Mouse (Mus musculus): ENCODE data around the gene Fam104a. TPM values are rescaled to one million over a fixed set of nuclear protein-coding genes. Genes with fewer than 3 reads are reported as not detected.

The Fam104a gene
- polyA plus RNA-seq, 1 experiment = 129 TPM

- TF ChIP-seq FLI1 (IDR thresholded peaks at IDR 0.05; ENCODE audit: low read length) = no peak
- no peak for TF ChIP-seq GATA1 (IDR thresholded peaks at IDR 0.05; ENCODE audit: borderline replicate concordance, low read length)
- Histone ChIP-seq H3K4me3 (replicated peaks) (no peak overlapping the region), H3K9me3 (no peaks in the 10 kb centered on the region), H3K4me1 (peaks cover 22% of the 10 kb centered on the region), H3K27me3 (replicated peaks) (peaks cover 62% of the 10 kb centered on the region), H3K36me3 (replicated peaks; ENCODE audit: low read length) (no peaks in the 10 kb centered on the region)
These were observed 61.9 kb downstream of the Fam104a start for GRCm38 (mm10) chr11:113622028-113622427.

DNA sequence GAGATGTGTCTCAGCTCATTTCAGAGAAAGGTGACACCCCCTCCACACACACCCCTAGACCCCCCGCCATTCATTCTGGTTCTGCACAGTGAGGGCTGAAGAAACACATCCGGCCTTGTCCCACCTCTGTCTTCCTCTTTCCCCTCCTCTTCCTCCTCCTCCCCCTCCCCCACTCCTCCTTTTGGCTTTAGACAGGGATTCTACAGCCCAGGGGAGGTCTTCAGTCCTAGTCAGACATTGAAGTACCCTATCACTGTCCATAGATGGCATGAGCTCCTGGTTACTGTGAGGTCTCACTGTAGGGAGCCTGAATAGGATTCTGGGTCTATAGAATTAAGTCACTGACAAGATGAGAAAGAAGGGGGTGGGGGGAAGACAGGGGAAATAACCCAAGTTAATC lies 63.0 kb downstream of the Fam104a start:
- H3K4me1 ChIP-seq = peaks cover 22% of the 10 kb centered on the region
- no peaks in the 10 kb centered on the region for H3K36me3 ChIP-seq (replicated peaks; ENCODE audit: low read length)
- H3K4me3 ChIP-seq (replicated peaks) = no peak overlapping the region
- no peak for TF ChIP-seq FLI1 (IDR thresholded peaks at IDR 0.05; ENCODE audit: low read length)
- H3K27me3 ChIP-seq (replicated peaks) = peaks cover 67% of the 10 kb centered on the region
- H3K9me3 ChIP-seq = 0 out of 2 replicates have a peak, but pooled peaks cover 3% of the 10 kb centered on the region

GRCm38 (mm10) chr11:113619420-113620080 lies 64.4 kb downstream of the Fam104a start:
- Histone ChIP-seq H3K4me3 (replicated peaks) (peak overlapping the region; percentile 76), H3K27me3 (replicated peaks) (peaks cover 72% of the 10 kb centered on the region), H3K4me1 (peaks cover 23% of the 10 kb centered on the region), H3K9me3 (0 out of 2 replicates have a peak, but pooled peaks cover 3% of the 10 kb centered on the region), H3K36me3 (replicated peaks; ENCODE audit: low read length) (no peaks in the 10 kb centered on the region)
- no peak for TF ChIP-seq FLI1 (IDR thresholded peaks at IDR 0.05; ENCODE audit: low read length)
- no peak for TF ChIP-seq GATA1 (IDR thresholded peaks at IDR 0.05; ENCODE audit: borderline replicate concordance, low read length)

GRCm38 (mm10) chr11:113618672-113619419 lies 65.1 kb downstream of the Fam104a start, which contains the start of gene Sstr2:
TSS of gene Sstr2 (plus strand) at chr11:113619342.
- H3K27me3 ChIP-seq (replicated peaks) = peaks cover 68% of the 10 kb centered on the region
- peaks cover 25% of the 10 kb centered on the region for H3K4me1 ChIP-seq

DNA sequence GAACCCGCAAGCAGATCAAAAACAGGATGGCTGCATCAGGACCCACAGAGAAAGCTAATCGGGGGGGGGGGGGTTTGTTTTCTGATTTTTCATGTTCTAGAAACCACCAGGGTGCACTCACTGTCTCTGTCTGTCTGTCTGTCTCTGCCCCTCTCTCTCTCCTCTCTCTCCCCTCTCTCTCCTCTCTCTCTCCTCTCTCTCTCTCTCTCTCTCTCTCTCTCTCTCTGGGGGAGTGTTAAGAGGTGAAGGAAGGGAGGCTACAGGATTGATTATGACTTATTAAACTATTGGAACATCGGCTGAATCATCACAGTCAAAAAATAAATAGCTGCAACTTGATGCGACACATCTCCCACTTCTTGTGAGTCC lies 65.7 kb downstream of the Fam104a start:
- Histone ChIP-seq H3K36me3 (replicated peaks; ENCODE audit: low read length) (no peaks in the 10 kb centered on the region), H3K4me3 (replicated peaks) (no peak overlapping the region), H3K9me3 (0 out of 2 replicates have a peak, but pooled peaks cover 3% of the 10 kb centered on the region), H3K27me3 (replicated peaks) (peaks cover 72% of the 10 kb centered on the region), H3K4me1 (peaks cover 25% of the 10 kb centered on the region)
- TF ChIP-seq GATA1 (IDR thresholded peaks at IDR 0.05; ENCODE audit: borderline replicate concordance, low read length) (no peak), FLI1 (IDR thresholded peaks at IDR 0.05; ENCODE audit: low read length) (no peak)

More at GRCm38 (mm10) chr11:113618672-113619419, 65.1 kb downstream of the Fam104a start, which contains the start of gene Sstr2:
- no peak for TF ChIP-seq GATA1 (IDR thresholded peaks at IDR 0.05; ENCODE audit: borderline replicate concordance, low read length)
- TF ChIP-seq FLI1 (IDR thresholded peaks at IDR 0.05; ENCODE audit: low read length) = no peak
- H3K36me3 ChIP-seq (replicated peaks; ENCODE audit: low read length) = no peaks in the 10 kb centered on the region
- H3K9me3 ChIP-seq = 0 out of 2 replicates have a peak, but pooled peaks cover 3% of the 10 kb centered on the region
- H3K4me3 ChIP-seq (replicated peaks) = peak within 1 kb of the TSS; percentile 76

DNA sequence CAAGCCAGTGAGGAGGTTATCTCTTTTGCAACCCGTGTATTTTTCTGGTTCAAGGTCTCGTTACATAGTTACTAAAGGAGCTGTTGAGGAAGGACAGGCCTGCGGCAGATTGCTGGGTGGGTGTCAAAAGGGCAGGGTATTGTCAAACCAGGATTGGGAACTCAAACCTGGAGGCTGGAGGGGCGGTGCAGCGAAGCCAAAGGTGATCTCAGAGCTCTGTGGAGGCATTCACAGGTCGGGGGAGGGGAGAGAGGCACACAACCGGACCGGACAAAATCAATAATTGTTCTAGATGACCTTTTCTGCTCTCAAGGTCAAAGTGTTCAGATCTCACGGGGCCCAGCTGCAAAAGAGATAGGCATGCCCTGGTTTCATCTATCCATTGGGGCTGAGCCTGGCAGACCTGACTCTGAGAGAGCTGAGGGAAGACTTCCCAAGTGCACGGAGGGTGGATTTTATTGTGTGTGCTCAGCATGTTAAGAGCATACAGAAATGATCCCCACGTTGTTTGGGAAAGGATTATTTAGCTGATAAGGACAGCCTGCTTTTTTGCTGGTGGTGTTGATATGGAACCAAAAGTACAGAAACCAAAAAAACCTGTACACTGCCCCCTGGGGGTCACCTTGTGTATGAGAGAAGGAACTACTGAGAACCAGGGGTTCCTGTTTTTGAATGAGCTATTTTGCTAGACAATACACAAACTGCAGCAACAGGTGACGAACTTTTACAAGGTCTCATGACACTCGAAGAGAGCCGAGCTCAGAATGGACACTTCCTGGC lies 66.6 kb downstream of the Fam104a start:
- H3K4me3 ChIP-seq (replicated peaks) = no peak overlapping the region
- H3K36me3 ChIP-seq (replicated peaks; ENCODE audit: low read length) = no peaks in the 10 kb centered on the region
- peaks cover 68% of the 10 kb centered on the region for H3K27me3 ChIP-seq (replicated peaks)
- TF ChIP-seq GATA1 (IDR thresholded peaks at IDR 0.05; ENCODE audit: borderline replicate concordance, low read length) = no peak
- no peak for TF ChIP-seq FLI1 (IDR thresholded peaks at IDR 0.05; ENCODE audit: low read length)
- peaks cover 25% of the 10 kb centered on the region for H3K4me1 ChIP-seq
- 0 out of 2 replicates have a peak, but pooled peaks cover 3% of the 10 kb centered on the region for H3K9me3 ChIP-seq

DNA sequence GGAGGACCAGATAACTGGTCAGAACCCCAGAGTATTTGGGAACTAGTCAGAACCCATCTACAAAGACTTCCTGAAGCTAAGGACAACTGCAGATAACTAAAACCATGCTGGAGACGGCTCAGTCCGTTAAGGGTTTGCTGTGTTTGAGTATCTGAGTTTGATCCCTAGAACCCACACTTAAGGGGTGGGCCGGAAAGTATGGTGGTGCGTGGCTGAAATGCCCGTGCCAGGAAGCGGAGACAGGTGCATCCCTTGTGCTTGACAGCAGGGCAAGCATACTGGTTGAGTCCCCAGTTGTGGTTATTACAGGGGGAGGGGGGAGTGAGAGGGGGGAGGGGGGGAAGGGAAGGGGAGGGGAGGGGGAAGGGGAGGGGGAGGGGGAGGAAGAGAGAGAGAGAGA lies 69.5 kb downstream of the Fam104a start:
- Histone ChIP-seq H3K4me3 (replicated peaks) (no peak overlapping the region), H3K27me3 (replicated peaks) (peaks cover 49% of the 10 kb centered on the region), H3K9me3 (0 out of 2 replicates have a peak, but pooled peaks cover 3% of the 10 kb centered on the region), H3K36me3 (replicated peaks; ENCODE audit: low read length) (no peaks in the 10 kb centered on the region), H3K4me1 (peaks cover 16% of the 10 kb centered on the region)
- TF ChIP-seq GATA1 (IDR thresholded peaks at IDR 0.05; ENCODE audit: borderline replicate concordance, low read length) (no peak), FLI1 (IDR thresholded peaks at IDR 0.05; ENCODE audit: low read length) (no peak)

DNA sequence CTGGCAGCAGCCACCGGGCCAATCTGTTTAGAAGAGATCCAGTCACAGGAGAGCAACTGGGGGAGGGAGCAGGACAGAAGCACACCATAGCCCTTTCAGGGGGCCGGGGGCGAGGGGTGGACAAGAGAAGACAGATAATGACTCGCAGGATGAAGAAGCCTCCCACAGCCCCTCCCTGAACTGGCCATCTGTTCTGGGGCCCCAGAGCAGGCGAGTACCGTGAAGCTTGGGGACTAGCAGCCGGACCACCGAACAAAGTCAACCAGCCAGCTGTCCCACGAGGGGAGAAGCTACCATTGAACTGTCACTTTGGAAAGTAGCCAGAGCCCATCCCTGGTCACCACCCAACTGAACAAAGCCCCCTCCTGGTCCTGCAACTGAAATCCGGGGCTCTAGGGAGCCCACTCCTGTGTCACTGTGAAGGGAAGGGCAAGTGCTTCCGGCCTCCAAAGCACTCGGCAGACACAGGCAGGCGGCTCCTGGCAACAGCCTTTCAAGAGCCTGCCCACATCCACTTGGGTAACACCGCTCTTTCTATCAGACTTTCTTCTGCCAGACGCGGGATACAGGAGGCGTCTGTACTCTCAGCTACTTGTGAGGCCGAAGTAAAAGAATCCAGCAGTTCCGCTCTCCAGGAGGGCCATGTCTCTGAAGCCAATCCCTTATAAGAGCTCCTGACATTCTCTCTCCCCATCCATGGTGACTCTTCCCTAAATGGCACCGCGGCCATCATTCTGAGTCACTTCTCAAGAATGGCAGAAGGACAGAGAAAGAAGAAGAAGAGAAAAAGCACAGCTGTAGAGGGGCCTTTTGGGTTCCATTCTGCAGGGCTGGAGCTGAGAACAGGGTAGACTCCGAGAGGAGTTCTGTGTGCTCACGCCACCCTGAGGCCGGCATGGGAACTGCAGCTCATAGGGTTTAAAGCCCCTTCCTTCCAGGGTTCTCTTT lies 72.0 kb downstream of the Fam104a start:
- no peaks in the 10 kb centered on the region for H3K36me3 ChIP-seq (replicated peaks; ENCODE audit: low read length)
- H3K4me3 ChIP-seq (replicated peaks) = no peak overlapping the region
- no peak for TF ChIP-seq GATA1 (IDR thresholded peaks at IDR 0.05; ENCODE audit: borderline replicate concordance, low read length)
- no peak for TF ChIP-seq FLI1 (IDR thresholded peaks at IDR 0.05; ENCODE audit: low read length)
- H3K27me3 ChIP-seq (replicated peaks) = peaks cover 29% of the 10 kb centered on the region
- peaks cover 20% of the 10 kb centered on the region for H3K9me3 ChIP-seq
- 0 out of 2 replicates have a peak, but pooled peaks cover 2% of the 10 kb centered on the region for H3K4me1 ChIP-seq

Other genes with a start within 250 kb of the Fam104a start
- gene Sstr2, start 64.8 kb downstream of the Fam104a start, polyA plus RNA-seq (2012; ENCODE audit: insufficient read depth, low replicate concordance) = not detected in 2 replicates
- gene Cog1, start 35.0 kb downstream of the Fam104a start, polyA plus RNA-seq (2012; ENCODE audit: insufficient read depth, low replicate concordance) = 28.4 and 32.8 TPM in 2 replicates
- 20.6 and 67.1 TPM in 2 replicates for gene Slc39a11, start 34.1 kb downstream of the Fam104a start, polyA plus RNA-seq (2012; ENCODE audit: insufficient read depth, low replicate concordance)
- 5.2 TPM in 1 of 2 replicates, not detected in the other for gene D11Wsu47e, start 257 bp upstream of the Fam104a start, polyA plus RNA-seq (2012; ENCODE audit: insufficient read depth, low replicate concordance)
- not detected in 2 replicates for gene Cpsf4l, start 25.9 kb upstream of the Fam104a start, polyA plus RNA-seq (2012; ENCODE audit: insufficient read depth, low replicate concordance)
- gene Cdc42ep4, start 67.7 kb upstream of the Fam104a start, polyA plus RNA-seq (2012; ENCODE audit: insufficient read depth, low replicate concordance) = 2.9 and 9.4 TPM in 2 replicates